Mouse (Mus musculus) brain, embryonic 14.5 days (tissue): ENCODE measurements at regions not wholly inside any gene's neighbourhood (a gene's known extent, or its start where the extent isn't known, plus 50 kb on each side); places are given as distances from the start of the nearest gene placed in this dataset.

Experiments used
- DNase-seq: peaks from one replicate; pipeline ENCODE4 v3.0.0-alpha.2; 2011; ENCODE audit warnings: low read depth
- CTCF ChIP-seq: fragments of 200-500 bp; IDR thresholded peaks from 2 replicates; pipeline ENCODE4 v1.5.1; 2012; ENCODE audit warnings: inconsistent platforms, mild to moderate bottlenecking, moderate library complexity, borderline replicate concordance; ENCODE audit not compliant: insufficient read depth, insufficient read length; ENCODE audit errors: extremely low read depth
- POLR2A ChIP-seq: fragments of 200-500 bp; IDR thresholded peaks from 2 replicates; pipeline ENCODE4 v1.6.1; 2012; ENCODE audit warnings: mild to moderate bottlenecking, inconsistent platforms, borderline replicate concordance; ENCODE audit not compliant: poor library complexity, insufficient read depth, insufficient read length, severe bottlenecking; ENCODE audit errors: extremely low read depth

DNA sequence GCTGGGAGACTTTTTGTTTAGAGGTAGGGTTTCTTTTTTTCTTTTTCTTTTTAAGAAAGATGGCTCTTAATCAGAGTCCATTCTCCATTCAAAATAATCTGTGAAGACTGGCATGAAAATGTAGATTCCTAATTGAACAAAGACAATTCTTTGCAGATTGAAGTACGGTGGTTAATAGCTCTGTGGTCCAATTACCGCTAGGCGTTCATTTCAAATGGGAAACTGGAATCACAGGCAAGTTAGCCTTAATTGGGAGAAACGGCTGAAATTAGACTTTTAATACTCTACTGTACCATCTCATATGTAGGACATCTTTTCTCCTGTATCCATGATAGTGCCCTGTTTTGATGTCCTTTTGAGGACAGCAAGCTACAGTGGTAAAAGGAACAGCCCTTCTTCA is 61.2 kb downstream of the Ascl1 start:
- TF ChIP-seq CTCF (no peak), POLR2A (no peak)
- peak; percentile 75 for DNase-seq

DNA sequence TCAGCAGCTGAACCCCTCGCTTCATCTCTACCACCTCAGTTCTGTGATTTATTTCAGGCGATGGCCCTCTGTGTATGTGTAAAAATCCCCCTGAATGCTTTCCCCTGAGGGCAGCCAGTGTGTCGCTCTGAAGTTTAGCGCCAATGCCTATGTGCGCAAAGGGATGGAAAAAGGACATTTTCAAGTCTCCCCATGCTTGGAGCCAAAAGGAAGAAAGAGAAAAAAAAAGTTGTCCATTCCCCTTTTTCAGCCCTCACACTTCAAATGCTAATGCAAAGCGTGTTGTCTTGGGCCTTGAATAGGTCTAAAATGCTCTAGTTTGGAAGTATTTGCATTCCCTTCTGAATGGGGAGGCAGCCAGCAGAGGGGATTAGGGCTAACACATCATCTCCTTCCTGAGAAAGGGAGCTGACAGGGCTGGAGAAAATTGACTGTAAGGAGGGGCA is 73.5 kb downstream of the Ascl1 start:
- DNase-seq, result peak; percentile 96
- TF ChIP-seq CTCF (no peak), POLR2A (no peak)

DNA sequence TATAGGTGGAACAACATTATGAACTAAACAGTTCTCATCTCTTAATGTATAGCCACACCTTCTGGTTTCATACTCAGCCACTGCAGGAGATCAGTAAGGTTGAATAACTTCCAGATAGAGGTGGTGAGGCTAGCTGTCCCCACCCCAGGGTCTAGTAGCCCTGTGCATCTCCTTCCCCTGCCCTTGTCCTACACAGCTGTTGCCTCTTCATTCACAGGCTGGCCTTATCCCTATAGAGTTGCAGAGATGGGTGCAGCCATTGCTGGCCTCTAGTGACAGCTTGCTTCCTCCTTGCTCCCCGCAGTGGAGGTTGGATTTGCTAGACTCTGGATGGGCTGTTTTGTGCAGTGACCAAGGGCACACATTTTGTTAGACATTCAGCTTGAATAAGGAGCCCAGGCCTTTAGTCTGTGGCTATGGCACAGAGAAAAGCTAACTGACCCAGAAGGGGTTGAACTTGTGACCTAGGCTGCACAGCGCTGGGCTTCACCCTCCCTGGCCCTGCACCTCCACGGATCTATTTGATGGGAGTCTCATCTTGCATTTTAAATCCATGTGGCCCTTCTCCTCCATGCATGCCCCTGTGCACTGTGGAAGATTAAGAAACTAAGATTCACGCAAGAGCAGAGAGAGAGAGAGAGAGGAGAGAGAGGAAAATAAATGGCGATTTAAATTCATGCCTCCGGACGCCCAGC is 74.1 kb downstream of the Ascl1 start:
- TF ChIP-seq CTCF (no peak), POLR2A (no peak)

DNA sequence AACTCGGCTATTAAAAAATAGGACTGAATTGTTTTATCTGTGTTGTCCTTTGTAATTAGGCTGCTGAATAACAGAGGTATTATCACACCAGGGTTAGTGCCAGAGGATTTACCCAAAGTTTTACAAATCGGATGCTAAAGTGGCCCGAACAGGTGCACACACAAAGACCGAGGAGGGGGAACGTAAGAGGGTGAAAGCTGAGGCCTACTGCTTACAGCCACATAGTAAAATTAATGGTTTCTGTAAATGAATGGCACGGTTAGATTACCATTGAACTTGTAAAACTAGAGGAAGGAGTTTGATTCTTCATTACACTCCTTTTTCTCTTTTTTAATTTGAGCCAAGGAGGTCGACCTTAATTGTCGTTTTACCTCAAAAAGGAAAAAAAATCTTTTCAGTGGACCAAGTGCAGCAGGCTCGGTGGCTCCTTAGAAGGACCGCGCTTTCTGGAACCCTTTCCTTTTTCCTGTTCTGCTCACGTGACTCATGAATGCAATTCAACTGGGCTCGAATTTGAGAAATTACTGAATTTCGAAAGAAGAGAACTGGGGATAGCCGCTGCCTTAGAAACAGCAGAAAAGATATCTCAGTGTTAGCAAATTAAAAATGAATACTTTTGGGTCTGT is 99.1 kb downstream of the Ascl1 start:
- DNase-seq, result peak; percentile 81
- no peak for TF ChIP-seq CTCF
- no peak for TF ChIP-seq POLR2A

More for the DNA sequence above, 74.1 kb downstream of the Ascl1 start:
- peak; percentile 49 for DNase-seq

DNA sequence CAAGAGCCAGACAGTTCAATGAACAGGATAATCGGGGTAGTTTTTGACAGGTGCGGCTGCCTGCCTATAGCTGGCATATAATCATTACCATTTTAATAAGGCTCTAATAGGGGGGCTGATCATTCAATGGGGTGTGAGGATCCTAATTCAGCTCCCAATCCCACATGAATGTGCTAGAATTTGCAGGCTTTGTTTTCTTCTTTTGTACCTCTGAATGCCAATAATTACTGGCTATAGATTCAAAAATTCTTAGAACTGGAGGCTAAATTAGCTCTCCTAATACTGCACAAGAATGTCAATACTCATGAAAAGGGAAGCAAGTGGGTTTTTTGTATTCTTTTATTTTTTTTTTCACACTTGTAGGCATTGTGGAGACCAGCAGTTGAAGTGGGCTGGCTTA is 104.3 kb downstream of the Ascl1 start:
- no peak for TF ChIP-seq POLR2A
- no peak for TF ChIP-seq CTCF
- peak; percentile 80 for DNase-seq

DNA sequence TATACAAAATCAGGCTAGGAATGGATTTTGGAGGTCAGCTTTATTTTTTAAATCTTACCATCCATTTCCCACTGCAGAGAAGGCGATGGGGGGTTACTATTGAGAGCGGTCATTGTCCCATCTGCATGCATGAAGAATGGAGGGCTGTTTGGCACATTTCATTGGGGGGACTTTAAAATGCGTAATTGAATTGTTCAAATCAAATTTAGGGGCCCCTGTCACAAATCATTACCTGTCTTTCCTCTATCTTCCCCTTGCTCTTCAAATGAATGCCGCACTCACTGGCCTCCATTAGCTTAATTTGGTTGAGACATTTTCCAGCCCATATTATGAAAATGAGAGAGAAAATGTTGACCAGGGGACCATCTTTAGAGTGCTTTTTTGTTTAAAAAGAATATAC is 108.2 kb downstream of the Ascl1 start:
- TF ChIP-seq POLR2A, result no peak
- TF ChIP-seq CTCF, result no peak

DNA sequence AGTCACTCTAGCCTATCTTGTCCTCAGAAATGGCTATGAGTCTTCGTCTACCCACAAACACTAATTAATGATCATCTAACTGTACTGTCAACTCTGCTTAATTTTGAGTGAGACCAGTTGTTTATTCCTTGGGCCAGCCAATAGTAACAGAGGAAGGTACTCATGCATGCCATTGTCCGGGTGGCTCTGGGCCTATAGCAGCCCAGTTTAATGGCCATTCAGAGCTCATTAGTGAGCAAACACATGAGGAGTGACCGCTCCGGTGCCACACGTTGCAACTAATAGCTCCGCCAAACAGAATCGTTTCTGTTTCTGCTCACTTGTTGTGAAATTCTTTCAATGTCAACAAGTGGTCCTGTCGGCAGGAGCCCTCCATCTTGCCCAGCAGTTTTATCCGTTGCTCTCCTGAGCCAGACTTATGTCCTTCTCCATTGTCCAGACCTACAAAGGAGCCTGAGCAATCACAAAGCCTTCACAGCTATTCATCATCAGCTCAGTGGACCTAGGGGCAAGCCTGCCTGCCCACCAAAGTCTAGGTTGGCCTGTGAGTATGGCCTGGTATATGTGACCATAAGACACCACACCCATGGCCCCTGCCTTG is 108.8 kb downstream of the Ascl1 start:
- TF ChIP-seq POLR2A, result no peak
- no peak for TF ChIP-seq CTCF

More for the DNA sequence above, 108.2 kb downstream of the Ascl1 start:
- DNase-seq, result no peak

DNA sequence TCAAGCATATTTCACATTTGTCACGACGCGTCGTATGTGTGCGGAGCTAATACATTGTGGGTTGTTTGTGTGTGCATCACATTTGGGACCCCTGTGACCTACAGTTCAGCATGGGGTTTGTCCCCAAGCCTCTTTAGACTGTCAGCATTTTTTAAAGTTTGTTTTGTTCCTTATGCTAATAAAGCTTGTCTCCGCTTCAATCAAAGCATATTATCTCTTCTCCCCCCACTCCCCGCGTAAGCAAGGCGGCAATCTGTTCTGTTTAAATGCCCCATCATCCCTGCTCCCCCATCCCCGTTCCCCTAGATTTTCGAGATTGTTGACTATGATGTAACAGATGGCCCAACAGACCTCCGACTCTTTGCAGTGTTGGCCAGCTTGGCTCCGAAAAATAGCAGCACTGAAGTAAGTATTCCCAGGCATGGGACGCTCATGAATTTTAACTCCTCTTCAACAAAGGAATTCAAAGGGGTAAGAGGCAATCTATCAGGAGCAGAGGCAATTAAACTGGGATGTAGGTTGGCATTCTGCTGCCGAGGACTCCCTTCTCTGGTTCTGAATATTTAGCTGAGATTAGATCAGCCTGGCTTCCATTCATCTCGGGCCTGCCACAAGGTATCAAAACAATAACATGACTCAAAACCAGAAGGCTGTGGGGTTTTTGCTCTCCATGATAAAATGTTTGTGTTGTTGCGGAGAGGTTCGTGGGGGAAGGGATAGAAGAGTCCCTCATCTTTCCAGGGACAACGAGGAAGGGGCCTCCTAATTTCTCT is 141.9 kb downstream of the Ascl1 start:
- peak; percentile 95 for DNase-seq
- no peak for TF ChIP-seq POLR2A
- TF ChIP-seq CTCF, result no peak

More for the DNA sequence above, 108.8 kb downstream of the Ascl1 start:
- DNase-seq, result peak; percentile 68

DNA sequence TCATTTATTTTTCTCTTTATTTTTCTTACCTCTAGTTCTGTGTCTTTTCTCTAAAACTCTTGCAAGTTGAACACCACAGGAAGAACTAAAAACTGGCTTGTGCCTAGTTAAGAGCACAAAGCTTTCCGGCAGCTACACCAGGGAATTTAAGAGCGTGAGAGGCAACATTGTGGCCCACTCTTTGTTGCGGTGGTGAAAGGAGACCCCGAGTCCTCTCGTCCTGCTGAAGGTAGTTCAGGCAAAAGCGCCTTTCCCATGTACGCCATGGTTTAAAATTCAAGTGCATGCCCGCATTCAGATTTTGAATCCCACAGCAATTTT is 142.4 kb downstream of the Ascl1 start:
- no peak for DNase-seq
- TF ChIP-seq CTCF (no peak), POLR2A (no peak)

DNA sequence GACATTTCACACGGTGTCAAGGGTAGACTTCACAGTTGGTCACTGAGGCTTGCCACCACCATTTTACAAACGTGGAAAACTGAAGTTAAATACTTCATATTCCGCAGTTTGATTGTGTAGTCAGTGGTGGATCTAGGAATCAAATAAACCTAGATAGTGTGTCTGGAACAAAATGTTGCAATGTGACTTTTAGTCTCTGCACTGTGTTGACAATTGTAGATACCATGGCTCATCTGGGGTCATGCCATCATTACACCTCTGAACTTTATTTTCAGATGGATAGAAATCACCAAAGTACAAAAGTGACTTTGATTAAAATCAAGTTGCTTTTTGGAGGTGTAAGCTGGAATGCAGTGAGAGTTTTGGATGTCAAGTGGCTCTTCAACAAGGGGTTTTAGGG is 158.3 kb downstream of the Ascl1 start:
- DNase-seq, result no peak
- TF ChIP-seq POLR2A (no peak), CTCF (no peak)

DNA sequence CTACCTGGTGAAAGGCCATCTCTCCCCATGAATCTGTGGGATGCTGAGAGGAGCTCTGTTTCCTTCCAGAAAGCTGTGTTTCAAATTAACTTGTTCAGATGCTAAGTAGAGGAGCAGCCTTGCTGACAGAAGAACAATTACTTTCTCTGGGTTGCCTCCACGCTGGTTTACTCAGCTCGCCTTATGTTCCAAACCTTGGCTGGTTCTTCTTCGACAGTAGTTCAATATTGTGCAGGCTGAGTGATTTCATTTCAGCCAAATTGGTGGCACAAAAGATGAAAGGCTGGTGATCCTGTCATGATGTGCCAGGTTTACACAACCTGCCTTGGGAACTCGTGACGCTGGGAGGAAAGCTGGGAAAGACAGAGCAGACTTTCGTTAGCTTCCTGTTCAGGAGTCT is 160.1 kb downstream of the Ascl1 start:
- TF ChIP-seq POLR2A, result no peak
- no peak for TF ChIP-seq CTCF

More for the DNA sequence above, 160.1 kb downstream of the Ascl1 start:
- peak; percentile 82 for DNase-seq
